Mouse (Mus musculus): Measurements from ENCODE around the gene Hist1h2ah. TPM values are rescaled to one million over a fixed set of nuclear protein-coding genes. Genes with fewer than 3 reads are reported as not detected.

The Hist1h2ah gene
- total RNA-seq, 4 experiments from 2014 or later = 3.0 to 6.5 (median 5.3) TPM; not detected in 1

DNA sequence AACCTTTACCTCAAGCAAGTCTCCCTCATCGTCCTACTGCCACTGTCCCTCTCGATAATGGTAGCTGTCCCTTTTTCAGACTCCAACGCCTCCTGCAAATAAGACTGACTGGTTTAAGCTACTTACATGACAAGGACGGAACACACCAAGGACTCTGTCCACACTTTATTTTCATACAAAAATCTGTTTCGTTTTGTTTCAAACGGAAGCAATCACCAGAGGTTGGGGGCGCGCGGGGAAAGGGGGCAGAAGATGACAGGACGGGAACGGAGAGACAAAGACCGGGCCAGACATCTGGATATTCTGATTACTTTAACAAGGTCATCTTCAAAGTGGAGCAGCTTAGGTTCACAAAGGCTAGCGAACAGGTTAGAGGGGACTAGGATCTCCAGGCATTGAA is 21.7 kb downstream of the Hist1h2ah start:
- no peak for DNase-seq (ENCODE audit: low spot score in 2 of 2)

DNA sequence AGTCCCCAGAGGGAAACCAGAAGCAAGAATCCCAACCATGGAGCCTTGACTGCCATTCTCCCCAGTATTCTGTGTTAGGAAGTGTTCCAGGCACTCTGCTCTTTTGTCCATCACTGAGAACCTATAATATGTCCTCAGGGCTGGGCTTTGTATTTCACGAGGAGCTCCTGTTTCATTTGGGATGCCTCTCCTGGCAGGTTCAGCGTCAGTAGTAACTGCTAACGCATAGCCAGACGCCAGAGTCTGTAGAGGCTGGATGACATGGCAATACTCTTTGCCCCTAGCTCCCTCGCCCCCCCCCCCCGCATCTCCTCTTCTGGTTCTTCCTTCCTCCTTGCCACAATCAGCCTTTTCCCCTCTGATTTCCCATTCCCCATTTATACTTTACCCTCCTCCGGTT is 25.7 kb downstream of the Hist1h2ah start, which contains the start of gene Prss16:
Gene Prss16, minus strand, starts transcription at position 101 of the 400 bp plus-strand sequence.
- DNase-seq (ENCODE audit: low spot score in 2 of 2) = no peak

DNA sequence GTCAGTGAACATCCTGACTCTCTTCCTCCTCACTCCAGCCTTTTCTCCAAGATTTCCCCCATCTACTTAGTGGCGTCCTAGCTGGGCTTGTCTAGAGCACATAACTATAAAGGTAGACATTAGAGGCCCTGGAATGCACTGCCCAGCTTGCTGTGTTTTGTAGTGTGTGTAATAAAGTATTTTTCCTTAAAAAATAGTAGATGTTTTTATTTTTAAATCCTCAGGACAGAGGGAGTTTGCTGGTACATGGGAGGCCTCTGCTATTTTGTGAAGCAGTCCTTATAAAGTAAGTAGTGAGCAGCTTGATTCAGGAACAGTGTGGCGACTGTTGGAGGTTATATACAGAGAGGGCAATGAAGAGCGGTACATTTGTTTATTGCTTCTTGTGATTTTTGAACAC is 26.7 kb downstream of the Hist1h2ah start:
- DNase-seq (ENCODE audit: low spot score in 2 of 2) = no peak

DNA sequence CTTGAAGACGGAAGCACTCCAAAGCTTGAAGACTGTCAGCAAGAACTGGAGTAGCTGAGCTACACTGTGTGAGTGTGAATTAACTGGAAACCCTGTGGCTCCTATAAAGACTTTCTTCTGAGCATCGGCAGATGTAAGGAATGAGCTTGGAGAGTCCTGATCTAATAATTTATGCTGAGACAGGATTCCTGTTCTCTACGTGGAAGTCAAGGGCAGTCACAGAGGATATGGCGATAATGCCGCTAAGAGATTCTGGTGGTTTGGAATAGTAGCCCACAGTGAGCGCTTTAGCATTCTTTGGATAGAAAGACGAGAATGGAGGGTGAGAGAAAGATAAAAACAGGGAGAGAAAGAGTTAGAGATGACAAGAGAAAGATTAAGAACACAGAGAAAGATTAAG is 27.5 kb downstream of the Hist1h2ah start:
- no peak for DNase-seq (ENCODE audit: low spot score in 2 of 2)

DNA sequence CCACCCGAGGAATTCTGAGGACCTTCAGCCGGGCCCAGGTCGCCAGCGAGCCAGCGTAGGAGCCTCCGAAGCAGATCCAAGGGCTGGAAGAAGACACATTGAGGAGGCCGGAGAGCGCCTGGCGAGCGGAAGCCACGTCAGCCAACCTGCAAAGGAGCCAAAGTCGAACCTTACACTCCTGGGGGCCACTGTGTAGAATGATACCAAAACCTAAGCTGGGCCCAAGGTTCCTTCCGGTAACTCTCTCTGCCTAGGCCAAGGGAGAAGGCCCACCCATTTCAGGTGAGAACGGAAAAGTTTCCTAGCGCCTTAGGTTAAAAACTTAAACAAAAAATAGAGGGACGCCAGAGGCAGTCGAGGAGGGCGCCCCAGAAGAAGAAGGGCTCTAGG is 28.3 kb downstream of the Hist1h2ah start:
- no peak for DNase-seq (ENCODE audit: low spot score in 2 of 2)

DNA sequence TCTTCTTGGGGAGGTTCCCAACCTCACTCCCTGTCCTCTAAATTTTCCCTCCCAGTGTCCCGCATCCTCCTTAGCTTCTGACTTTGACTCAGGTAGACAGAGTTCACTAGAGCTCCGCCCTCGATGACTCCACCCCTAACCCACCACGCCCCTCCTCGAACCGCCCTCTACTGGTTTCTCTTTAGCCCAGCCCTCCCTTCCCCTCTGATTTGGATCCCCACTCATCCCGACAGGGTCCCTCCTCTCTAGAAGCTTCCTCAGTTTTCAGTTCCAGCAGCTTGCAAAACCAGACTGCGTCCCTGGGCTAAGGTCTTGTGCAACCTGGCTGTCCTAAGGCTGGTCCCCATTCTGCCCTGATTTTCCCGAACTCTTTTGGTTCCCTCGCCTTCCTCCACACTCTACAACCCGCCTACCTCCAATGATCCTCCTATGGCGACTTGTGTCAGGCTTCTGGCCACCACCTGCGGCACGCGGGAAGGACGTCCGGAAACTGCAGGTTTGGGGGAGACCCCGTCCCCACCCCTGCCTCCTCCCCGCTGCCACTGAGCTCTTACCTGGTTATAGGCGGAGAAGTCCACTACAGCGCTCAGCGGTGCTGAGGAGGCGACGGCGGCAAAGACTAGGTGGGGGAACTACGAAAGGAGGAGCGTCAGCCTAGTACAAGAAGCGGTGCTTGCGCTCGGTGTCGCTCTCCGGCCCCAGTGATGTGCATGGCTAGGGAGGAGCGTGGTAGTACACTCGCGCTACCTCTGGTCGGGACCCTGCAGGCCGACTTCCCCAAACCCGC is 28.8 kb downstream of the Hist1h2ah start:
- DNase-seq (ENCODE audit: low spot score in 2 of 2) = no peak

DNA sequence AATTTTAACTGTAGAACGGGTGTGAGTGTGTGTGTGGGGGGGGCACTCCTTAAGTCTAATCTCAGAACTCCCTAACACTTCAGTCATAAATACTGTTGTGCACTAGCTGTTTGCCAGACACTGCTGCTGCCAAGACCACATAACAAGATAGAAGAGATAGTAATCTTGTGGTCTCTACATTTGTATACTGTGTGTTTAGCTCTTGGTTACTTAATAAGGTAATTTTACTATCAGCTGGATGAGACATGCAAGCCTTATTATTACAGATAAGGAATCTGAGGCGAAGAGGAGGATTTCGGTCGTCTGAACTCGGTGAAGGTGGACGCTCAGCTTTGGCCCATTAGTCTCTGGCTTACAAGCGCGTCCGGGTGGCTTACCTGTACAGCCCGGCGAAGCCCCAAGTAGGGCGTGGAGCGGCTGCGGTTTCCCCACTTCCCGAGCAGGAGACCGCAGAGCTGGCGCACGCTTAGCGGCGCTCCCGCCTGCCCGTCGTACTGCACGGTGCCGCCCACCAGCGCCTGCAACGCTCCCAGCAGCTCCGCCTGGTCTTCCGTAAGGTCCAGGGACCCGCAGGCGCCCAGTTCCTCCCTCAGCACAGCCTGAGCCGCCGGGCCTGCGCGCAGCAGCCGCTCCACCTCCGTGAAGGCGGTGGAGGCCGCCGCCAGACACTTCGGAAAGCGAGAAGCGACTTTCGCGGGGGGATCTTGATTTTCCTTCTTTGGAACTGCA is 29.6 kb downstream of the Hist1h2ah start:
- DNase-seq (ENCODE audit: low spot score in 2 of 2) = no peak

DNA sequence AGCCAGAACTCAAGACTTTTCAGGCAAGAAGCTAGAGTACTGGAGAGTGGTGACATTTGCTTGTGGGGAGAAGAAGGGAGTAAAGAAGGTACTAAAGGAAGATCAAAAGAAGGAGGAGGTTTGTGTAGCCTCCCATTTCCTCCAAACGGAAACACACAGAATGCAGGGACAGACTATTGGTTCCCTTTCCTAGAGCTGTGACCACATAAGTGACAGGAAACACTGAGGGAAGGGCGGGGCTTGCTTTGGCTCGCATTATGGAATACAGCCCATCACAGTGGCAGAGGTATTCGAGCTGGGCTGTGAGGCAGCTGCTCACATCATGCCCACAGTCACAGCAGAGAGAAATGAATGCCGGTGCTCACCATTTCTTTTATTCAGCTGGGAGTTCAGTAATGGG is 33.5 kb downstream of the Hist1h2ah start:
- no peak for DNase-seq (ENCODE audit: low spot score in 2 of 2)

DNA sequence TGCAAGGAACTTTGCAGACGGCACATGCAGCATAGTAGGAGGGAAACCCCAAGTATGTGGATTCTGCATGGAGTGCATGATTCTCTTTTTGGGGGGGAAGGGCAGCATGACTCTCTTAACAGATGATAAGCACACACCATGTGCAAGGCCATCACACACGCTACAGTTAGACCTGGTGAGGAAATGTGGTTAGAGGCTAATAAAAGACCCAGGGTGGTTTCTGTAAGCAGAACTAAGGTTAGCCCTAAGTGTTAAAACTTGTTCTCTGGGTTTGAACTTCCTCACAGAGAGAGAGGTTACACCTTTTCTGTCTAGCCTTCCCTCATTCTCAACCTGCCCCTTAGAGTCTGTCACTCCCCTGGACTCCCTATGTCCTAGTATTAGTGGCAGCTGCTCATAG is 34.0 kb downstream of the Hist1h2ah start:
- DNase-seq (ENCODE audit: low spot score in 2 of 2) = no peak

DNA sequence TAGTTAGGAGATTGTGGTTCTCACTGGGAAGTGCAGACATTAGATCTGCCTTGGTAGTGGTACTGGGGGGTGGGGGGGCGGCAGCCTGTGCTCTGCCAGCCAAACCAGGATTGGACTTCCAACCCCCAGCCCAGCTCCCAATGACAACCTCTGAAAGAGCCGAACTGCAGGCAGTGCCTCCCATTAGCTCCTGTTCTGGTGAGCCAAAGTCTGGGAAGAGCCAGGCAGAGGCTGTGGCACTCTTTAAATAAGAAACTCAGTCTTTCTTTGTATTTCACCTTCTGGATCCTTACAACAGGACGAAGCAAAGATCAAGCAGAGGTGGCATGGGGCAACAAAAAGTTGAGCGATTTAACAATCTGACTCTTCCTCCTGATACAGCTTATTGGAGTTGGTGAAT is 36.2 kb downstream of the Hist1h2ah start:
- DNase-seq (ENCODE audit: low spot score in 2 of 2) = no peak

DNA sequence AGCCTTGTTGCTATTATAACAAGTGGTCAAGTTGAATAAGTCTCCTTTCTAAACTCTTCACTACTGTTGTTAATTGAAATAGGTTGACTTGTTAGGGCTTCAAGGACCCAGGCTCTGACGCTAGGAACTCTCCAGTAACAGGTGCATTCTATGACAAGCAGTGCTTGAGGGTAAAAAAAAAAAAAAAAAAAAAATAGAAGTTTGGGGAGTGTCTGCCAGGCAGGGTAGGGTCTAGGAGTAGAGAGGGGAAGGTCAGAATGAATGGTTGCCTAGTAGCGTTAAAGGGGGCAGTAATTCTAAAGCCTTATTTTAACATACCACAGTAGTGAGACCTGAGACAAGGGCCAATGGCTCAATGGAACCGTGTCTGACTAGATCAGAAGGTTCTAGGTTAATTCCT is 37.0 kb downstream of the Hist1h2ah start:
- DNase-seq (ENCODE audit: low spot score in 2 of 2) = no peak

DNA sequence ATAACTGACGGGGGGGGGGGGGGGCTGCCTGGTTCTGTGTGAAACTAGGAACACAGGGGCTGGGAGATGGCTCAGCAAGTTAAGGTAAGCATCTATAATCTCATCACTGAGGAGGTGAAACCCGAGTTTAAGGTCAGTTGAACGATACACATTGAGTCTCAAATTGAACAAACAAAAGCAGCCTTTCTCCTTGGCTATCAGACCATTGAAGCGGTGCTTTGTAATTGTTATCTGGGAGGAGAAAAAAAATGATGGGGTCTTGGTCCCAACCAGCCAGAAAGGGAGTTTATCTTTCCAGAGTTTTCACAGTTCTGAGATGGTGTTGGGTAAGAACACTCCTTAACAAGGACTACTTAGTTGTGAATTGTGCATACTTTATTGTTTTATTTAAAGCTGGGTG is 37.5 kb downstream of the Hist1h2ah start:
- no peak for DNase-seq (ENCODE audit: low spot score in 2 of 2)

DNA sequence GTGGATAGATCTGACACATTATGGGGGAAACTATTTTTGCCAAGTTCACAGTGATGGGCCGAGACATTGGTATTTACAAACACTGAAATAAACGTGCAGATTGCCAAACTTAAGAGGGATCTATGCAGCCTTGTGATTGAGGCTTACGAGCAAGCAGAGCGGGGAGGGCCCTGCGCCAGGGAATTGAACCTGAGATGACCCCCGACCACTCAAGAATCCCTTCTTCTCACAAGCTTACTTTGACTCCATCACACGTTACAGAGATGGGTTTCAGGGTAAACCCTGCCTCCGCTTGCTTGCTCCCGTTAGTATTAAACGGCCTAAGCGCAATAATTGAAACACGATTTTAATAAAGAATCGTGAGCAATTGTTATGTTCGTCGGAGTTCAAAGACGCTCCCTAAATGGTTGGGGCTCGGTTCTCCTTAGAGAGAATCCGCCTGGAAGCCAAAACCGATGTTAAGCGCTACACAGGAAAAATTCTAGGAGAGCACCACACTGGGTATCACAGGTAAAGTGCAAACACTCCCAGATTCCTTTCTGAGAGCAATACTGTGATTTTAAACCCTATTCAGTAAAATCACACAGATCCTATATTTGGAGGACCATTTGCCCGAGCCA is 38.1 kb downstream of the Hist1h2ah start:
- DNase-seq (ENCODE audit: low spot score in 2 of 2) = no peak

DNA sequence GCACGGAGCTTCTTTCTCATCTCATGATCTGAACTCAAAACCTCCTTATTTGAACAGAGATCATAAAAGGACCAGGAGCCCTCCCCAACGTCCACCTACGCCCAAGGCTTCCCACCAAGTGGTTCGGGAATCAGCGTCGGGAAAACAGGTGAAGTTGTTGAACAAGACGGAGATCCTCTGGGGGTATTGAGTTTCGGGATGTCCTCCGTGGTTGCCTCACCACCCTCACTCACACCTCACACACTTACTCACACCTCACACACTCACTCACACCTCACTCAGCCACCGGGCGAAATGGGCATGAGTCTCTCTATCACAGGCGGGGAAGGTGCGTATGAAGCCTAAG is 38.6 kb downstream of the Hist1h2ah start:
- no peak for DNase-seq (ENCODE audit: low spot score in 2 of 2)

DNA sequence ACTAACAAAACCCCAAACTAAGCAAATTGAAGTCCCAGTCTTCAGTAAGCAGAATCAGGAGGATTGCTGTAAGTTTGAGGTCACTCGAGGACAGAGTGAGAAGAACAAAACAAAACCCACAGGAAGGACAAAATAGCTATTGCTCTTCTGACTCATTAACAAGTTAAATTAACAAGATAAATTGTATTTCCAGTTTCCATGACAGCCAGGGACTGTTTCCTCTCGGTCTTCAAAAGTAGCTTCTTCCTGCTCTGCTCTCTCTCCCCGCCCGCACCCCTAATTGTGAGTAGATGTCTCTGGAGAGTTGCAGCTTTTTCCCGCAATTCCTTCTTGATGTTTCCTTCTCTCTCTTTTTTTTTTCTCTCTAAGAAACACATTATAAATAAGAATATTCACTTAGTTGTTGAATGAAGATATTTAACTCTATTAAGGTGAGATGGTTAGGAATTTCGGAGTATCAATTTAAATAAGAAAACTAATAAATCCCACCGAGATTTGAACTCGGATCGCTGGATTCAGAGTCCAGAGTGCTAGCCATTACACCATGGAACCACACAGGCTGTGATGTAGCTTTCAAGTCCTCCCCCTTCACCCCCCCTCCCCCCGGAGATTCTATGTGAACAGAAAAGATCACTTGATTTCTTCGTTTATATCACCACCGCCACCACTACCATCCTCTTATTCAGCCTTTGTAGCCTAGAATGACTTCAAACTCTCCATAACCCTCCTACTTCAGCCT is 39.1 kb downstream of the Hist1h2ah start:
- DNase-seq (ENCODE audit: low spot score in 2 of 2) = no peak

DNA sequence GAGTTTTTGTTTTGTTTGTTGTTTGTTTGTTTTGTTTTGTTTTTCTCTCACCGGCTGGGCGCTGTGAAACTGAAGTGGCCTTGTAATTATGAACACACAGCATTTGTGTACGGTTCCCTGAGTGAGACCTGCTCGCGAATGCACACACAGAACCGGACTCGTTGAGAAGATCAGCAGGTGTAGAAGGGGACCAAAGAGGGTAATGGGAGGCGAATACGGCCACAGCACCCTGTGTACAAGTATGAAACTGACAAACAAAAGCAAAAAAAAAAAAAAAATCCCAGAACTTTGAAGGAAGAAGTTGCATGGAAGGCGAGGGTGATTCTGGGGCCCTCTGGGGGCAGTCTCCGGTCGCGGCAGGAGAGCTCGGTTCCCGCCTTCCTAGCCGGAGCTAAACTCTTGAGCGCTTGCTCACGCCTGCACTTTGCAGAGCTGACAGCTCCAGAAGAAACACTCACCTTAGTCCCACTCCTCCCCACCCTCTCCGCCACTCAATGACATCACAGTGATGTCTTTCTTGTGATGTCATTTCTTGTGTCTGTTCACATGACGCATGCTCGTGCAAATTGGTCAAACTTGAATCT is 39.9 kb downstream of the Hist1h2ah start:
- DNase-seq (ENCODE audit: low spot score in 2 of 2) = no peak

DNA sequence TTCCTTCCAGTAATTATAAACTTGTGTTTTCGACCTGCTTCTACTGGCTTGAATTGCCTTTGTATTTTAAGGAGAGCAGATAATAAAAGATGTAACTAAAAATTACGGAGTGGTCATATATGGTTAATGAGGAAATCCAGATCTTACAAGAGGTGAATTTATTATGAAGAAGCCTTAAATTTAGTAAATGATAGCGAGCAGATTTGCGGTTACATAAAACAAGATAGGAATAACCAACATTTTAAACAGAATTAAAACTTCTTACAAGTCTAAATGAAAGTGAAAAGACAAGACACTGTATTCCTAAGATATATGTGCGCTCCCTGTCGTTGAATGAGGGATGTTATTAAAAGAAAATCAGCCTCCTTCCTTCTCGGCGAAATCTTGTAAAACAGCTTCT is 40.5 kb downstream of the Hist1h2ah start:
- DNase-seq (ENCODE audit: low spot score in 2 of 2) = no peak

DNA sequence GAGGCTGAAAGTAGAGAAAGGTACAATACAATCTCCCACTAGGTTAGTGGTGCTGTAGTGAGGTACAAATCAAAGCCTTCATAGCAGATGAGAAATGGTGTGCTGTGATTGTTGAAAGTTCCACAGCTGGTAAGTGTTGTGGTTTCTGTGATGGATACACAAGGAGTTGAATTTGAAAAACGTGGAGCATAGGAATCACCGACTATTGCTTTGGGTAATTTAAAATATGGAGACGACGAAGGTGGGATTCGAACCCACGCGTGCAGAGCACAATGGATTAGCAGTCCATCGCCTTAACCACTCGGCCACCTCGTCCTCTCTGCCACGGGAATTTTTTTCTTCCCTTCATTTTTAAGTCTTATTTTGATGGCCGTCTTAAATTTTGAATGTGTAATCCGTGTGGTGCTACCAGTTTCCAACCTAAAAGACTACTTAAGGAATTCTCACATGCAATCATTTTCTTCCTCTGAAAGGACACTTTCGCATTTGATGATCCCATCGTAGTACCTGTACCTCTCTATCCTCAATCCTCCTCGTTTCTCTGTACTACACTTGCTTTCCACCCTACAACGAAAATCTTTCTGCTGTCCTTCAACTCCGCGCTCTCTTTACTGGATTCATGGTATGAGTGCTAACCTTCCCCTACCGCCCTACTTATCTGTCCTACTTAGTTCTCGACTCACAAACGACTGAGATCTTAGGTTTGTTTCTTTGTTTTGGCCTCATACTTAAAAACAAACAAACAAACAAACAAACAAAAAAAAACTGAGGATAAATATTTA is 41.2 kb downstream of the Hist1h2ah start:
- DNase-seq (ENCODE audit: low spot score in 2 of 2) = no peak

DNA sequence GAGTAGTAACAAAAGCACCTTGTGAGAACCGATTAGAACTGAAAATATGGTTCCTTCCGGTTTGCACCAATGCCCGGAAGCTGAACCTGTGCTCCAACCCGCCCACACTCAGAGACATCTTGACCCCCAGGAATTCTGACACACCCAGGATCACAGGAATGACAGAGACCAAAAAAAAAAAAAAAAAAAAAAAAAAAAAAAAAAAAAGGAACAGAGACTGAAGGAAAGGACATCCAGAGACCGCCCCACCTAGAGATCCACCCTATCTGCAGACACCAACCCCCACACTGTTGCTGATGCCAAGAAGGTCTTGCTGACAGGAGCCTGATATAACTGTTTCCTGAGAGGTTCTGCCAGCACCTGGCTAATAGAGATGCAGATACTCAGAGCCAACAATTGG is 42.8 kb downstream of the Hist1h2ah start:
- no peak for DNase-seq (ENCODE audit: low spot score in 2 of 2)

Measured in gastrocnemius, adult 8-10 months (tissue).